Mouse (Mus musculus): ENCODE data around the gene Slc30a10.

GRCm38 (mm10) chr1:185482001-185482761 is 27.5 kb downstream of the Slc30a10 start:
- TF ChIP-seq CTCF (IDR thresholded peaks at IDR 0.05; ENCODE audit: borderline replicate concordance, insufficient read depth, low read depth, low read length) (no peak), POLR2A (IDR thresholded peaks at IDR 0.05; ENCODE audit: borderline replicate concordance, insufficient read depth, low read length) (no peak)

All from cerebellum, adult 2 months (tissue).